Mouse (Mus musculus) lung, embryonic 16.5 days (tissue): ENCODE data around the gene Tmem132c. TPM values are rescaled to one million over a fixed set of nuclear protein-coding genes. Genes with fewer than 3 reads are reported as not detected.

Source experiments
- ATAC-seq: fragments of 200-750 bp; cut with Nextera tagmentation; 2 replicates; pipeline ENCODE4 v1.8.0; 2017; ENCODE audit warnings: low read depth, mild to moderate bottlenecking, moderate library complexity
- H3K27ac ChIP-seq: fragments of 300-500 bp; sonication (generic); 2 replicates; pipeline ENCODE4 v1.5.1; 2014; ENCODE audit warnings: mild to moderate bottlenecking, control low read depth, low read length
- H3K27me3 ChIP-seq: fragments of 300-500 bp; sonication (generic); 2 replicates; pipeline ENCODE4 v1.6.1; 2014; ENCODE audit warnings: low read depth, low read length, mixed read lengths; ENCODE audit not compliant: control insufficient read depth, insufficient read depth
- H3K36me3 ChIP-seq: fragments of 300-500 bp; sonication (generic); 2 replicates; pipeline ENCODE4 v1.6.1; 2014; ENCODE audit warnings: low read length; ENCODE audit not compliant: control insufficient read depth, insufficient read depth
- H3K4me1 ChIP-seq: fragments of 300-500 bp; sonication (generic); replicated peaks from 2 replicates; pipeline ENCODE4 v1.6.1; 2014; ENCODE audit warnings: low read length, mixed read lengths; ENCODE audit not compliant: control insufficient read depth, insufficient read depth
- H3K4me2 ChIP-seq: fragments of 300-500 bp; sonication (generic); 2 replicates; pipeline ENCODE4 v1.6.1; 2014; ENCODE audit warnings: low read depth, low read length, control low read depth
- H3K4me3 ChIP-seq: fragments of 300-500 bp; sonication (generic); 2 replicates; pipeline ENCODE4 v1.5.1; 2014; ENCODE audit warnings: mild to moderate bottlenecking, low read length, control low read depth
- H3K9ac ChIP-seq: fragments of 300-500 bp; sonication (generic); 2 replicates; pipeline ENCODE4 v1.6.1; 2014; ENCODE audit warnings: low read length, control low read depth
- H3K9me3 ChIP-seq: fragments of 300-500 bp; sonication (generic); 2 replicates; pipeline ENCODE4 v1.6.1; 2016; ENCODE audit warnings: low read length; ENCODE audit not compliant: control insufficient read depth
- WGBS: fragments of 180-500 bp; shearing (Covaris S2); extraction: QIAGEN DNeasy Blood & Tissue Kit; methylation state at CpG from one replicate; pipeline ENCODE4 v1.1.7; 2014; 5-methylcytosine and 5-hydroxymethylcytosine counted together
- polyA plus RNA-seq: library from polyadenylated mRNA; unstranded; fragments of >200 nt; fragmentation: Nextera tagmentation; extraction: Ambion mirVana; gene quantifications from 2 replicates; pipeline ENCODE4 v1.2.1, GENCODE M21; 2015

The Tmem132c gene
- polyA plus RNA-seq, 1 experiment from 2014 or later, result 14.2 TPM

GRCm38 (mm10) chr5:127313634-127314033 is 72.0 kb downstream of the Tmem132c start:
- H3K4me2 ChIP-seq, result no peak overlapping the region
- H3K27me3 ChIP-seq, result no peaks in the 10 kb centered on the region
- H3K36me3 ChIP-seq, result no peaks in the 10 kb centered on the region
- no peak for ATAC-seq
- no peak overlapping the region for H3K9ac ChIP-seq
- H3K9me3 ChIP-seq, result no peaks in the 10 kb centered on the region
- H3K4me3 ChIP-seq, result no peak overlapping the region
- no peak overlapping the region for H3K27ac ChIP-seq
- H3K4me1 ChIP-seq, result peaks cover 11% of the 10 kb centered on the region
- 82% methylated on average over 2 of the region's 2 CpGs for WGBS

GRCm38 (mm10) chr5:127319096-127319779 is 77.6 kb downstream of the Tmem132c start:
- Histone ChIP-seq H3K9me3 (no peaks in the 10 kb centered on the region), H3K27ac (peak overlapping the region; percentile 60)
- 34% methylated on average over 12 of the region's 12 CpGs for WGBS

GRCm38 (mm10) chr5:127324645-127325044 is 83.0 kb downstream of the Tmem132c start:
- no peak overlapping the region for H3K27ac ChIP-seq
- peak; percentile 41; the same call in 1 of the 2 replicates for ATAC-seq
- WGBS, result 37% methylated on average over 2 of the region's 2 CpGs

More at GRCm38 (mm10) chr5:127319096-127319779, 77.6 kb downstream of the Tmem132c start:
- H3K4me3 ChIP-seq, result no peak overlapping the region
- H3K27me3 ChIP-seq, result no peaks in the 10 kb centered on the region
- H3K9ac ChIP-seq, result no peak overlapping the region
- no peaks in the 10 kb centered on the region for H3K36me3 ChIP-seq
- peak; percentile 80 for ATAC-seq
- peaks cover 38% of the 10 kb centered on the region for H3K4me1 ChIP-seq
- no peak overlapping the region for H3K4me2 ChIP-seq

GRCm38 (mm10) chr5:127336048-127336907 is 94.7 kb downstream of the Tmem132c start:
- Histone ChIP-seq H3K36me3 (no peaks in the 10 kb centered on the region), H3K9me3 (no peaks in the 10 kb centered on the region), H3K9ac (peak overlapping the region; percentile 19; the same call in 1 of the 2 replicates), H3K27me3 (no peaks in the 10 kb centered on the region), H3K27ac (peak overlapping the region; percentile 78), H3K4me2 (peak overlapping the region; percentile 34), H3K4me1 (peaks cover 38% of the 10 kb centered on the region), H3K4me3 (peak overlapping the region; percentile 10; the same call in 1 of the 2 replicates)
- ATAC-seq, result peak; percentile 90
- 3% methylated on average over 15 of the region's 15 CpGs for WGBS

More at GRCm38 (mm10) chr5:127324645-127325044, 83.0 kb downstream of the Tmem132c start:
- no peak overlapping the region for H3K4me2 ChIP-seq
- peaks cover 36% of the 10 kb centered on the region for H3K4me1 ChIP-seq
- H3K36me3 ChIP-seq, result no peaks in the 10 kb centered on the region
- H3K4me3 ChIP-seq, result no peak overlapping the region
- H3K9me3 ChIP-seq, result no peaks in the 10 kb centered on the region
- H3K9ac ChIP-seq, result no peak overlapping the region
- H3K27me3 ChIP-seq, result no peaks in the 10 kb centered on the region

- Histone ChIP-seq H3K27ac (peak overlapping the region; percentile 78), H3K4me2 (peak overlapping the region; percentile 34)
- no peak for ATAC-seq
These were observed 95.3 kb downstream of the Tmem132c start for GRCm38 (mm10) chr5:127336908-127337265.

GRCm38 (mm10) chr5:127339016-127339435 is 97.4 kb downstream of the Tmem132c start:
- Histone ChIP-seq H3K27me3 (no peaks in the 10 kb centered on the region), H3K4me2 (no peak overlapping the region), H3K27ac (peak overlapping the region; percentile 57), H3K4me1 (peaks cover 34% of the 10 kb centered on the region), H3K9me3 (no peaks in the 10 kb centered on the region), H3K9ac (0 out of 2 replicates have a peak overlapping the region, but pooled peaks have one; percentile 2), H3K4me3 (no peak overlapping the region), H3K36me3 (no peaks in the 10 kb centered on the region)
- no peak for ATAC-seq
- WGBS, result 17% methylated on average over 5 of the region's 5 CpGs

More at GRCm38 (mm10) chr5:127336908-127337265, 95.3 kb downstream of the Tmem132c start:
- Histone ChIP-seq H3K27me3 (no peaks in the 10 kb centered on the region), H3K4me3 (no peak overlapping the region), H3K4me1 (peaks cover 35% of the 10 kb centered on the region), H3K9ac (peak overlapping the region; percentile 35; the same call in 1 of the 2 replicates), H3K36me3 (no peaks in the 10 kb centered on the region), H3K9me3 (no peaks in the 10 kb centered on the region)
- 31% methylated on average over 5 of the region's 5 CpGs for WGBS

- WGBS, result 31% methylated on average over 3 of the region's 3 CpGs
- no peak for ATAC-seq
These were observed 99.5 kb downstream of the Tmem132c start for GRCm38 (mm10) chr5:127341158-127341557.

GRCm38 (mm10) chr5:127344721-127345120 is 103.1 kb downstream of the Tmem132c start:
- no peaks in the 10 kb centered on the region for H3K27me3 ChIP-seq
- peaks cover 9% of the 10 kb centered on the region; the same call in 1 of the 2 replicates for H3K4me1 ChIP-seq
- H3K9me3 ChIP-seq, result no peaks in the 10 kb centered on the region
- no peak for ATAC-seq
- H3K27ac ChIP-seq, result no peak overlapping the region
- no peaks in the 10 kb centered on the region for H3K36me3 ChIP-seq
- no peak overlapping the region for H3K4me2 ChIP-seq
- WGBS, result 40% methylated on average over 2 of the region's 2 CpGs
- no peak overlapping the region for H3K9ac ChIP-seq
- no peak overlapping the region for H3K4me3 ChIP-seq

More at GRCm38 (mm10) chr5:127341158-127341557, 99.5 kb downstream of the Tmem132c start:
- Histone ChIP-seq H3K4me1 (peaks cover 26% of the 10 kb centered on the region), H3K27ac (no peak overlapping the region), H3K4me3 (no peak overlapping the region), H3K9ac (no peak overlapping the region), H3K36me3 (no peaks in the 10 kb centered on the region), H3K4me2 (no peak overlapping the region), H3K9me3 (no peaks in the 10 kb centered on the region), H3K27me3 (no peaks in the 10 kb centered on the region)

- Histone ChIP-seq H3K9ac (no peak overlapping the region), H3K4me2 (no peak overlapping the region), H3K4me3 (no peak overlapping the region), H3K9me3 (no peaks in the 10 kb centered on the region), H3K4me1 (peaks cover 7% of the 10 kb centered on the region; the same call in 1 of the 2 replicates), H3K27me3 (no peaks in the 10 kb centered on the region), H3K27ac (no peak overlapping the region), H3K36me3 (no peaks in the 10 kb centered on the region)
- WGBS, result 87% methylated on average over 2 of the region's 2 CpGs
- no peak for ATAC-seq
These were observed 104.8 kb downstream of the Tmem132c start for GRCm38 (mm10) chr5:127346364-127346763.
